Mouse (Mus musculus) spleen, adult 12 weeks (tissue): Measurements from ENCODE around the gene Vrk2.

Experiments used
- DNase-seq: peaks from one replicate; pipeline ENCODE4 v3.0.0; 2022; ENCODE audit warnings: low spot score

Vrk2 gene

DNA sequence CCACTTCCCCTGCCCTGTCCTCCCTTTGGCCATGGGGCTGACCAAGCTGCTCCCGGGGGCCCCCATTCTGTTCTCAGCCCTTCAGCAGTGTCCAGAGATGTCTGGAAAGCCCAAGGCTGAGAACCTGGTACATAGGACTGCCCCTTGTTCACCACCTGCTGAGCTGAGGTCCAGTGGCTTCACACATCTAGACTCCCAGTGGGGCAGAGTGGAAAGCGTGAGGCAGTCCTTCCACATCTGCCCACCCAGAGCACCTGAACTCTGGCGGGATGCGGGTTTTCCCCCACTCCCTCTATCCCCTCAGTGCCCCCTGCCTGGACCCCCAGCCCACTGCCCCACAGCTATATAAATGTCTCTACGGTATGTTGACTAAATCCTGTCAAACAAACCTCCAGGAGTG, 56.0 kb downstream of the Vrk2 start:
- DNase-seq = no peak

DNA sequence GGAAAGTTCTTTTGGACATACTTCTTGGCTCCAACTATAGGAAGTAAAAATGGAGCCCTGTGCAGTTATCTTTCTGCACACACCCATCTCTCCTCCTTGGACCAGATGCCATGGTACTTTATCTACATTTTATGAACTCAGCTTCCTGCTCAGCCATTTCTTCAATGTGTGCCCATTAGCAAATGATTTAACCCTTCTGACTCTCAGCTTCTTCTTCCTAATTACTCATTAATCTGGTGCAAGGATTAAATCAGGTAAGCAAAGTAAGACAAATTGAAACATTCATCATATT, 60.0 kb downstream of the Vrk2 start:
- no peak for DNase-seq

DNA sequence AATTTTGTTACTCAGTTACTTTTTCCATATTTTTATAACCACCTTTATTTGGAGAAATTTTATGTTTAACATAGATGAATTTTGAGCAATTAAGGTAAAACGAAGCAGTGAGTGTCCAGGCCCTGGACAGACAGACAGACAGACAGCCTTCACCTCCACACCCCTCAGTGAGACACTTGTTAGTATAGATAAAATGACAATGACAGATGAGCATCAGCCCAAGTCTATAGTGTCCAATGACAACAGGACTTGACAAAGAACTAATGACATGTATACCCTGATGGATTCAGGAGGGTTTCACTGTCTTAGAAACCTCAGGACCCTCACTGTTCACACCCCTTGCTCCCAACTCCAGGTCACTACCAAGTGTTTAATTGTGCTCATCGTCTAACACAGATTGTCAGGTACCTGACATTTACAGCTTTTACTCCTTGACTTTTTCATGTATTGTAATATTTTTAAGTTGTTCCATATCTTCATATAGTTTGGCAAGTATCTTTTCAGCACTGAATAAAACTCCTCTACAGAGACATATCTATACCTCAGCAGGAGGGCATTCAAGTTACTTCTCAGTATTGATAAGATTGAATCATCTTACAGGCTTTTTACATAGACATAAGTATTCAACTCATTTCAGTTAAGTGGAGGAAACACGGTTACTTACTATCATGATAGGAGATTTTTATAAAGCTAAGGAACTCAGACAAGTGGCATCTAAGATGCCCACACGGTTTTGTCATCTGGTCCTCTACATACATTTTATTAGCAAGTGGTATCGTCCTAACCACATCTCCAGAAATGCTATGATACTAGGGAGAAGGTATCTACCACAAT, 60.6 kb downstream of the Vrk2 start:
- DNase-seq = no peak

DNA sequence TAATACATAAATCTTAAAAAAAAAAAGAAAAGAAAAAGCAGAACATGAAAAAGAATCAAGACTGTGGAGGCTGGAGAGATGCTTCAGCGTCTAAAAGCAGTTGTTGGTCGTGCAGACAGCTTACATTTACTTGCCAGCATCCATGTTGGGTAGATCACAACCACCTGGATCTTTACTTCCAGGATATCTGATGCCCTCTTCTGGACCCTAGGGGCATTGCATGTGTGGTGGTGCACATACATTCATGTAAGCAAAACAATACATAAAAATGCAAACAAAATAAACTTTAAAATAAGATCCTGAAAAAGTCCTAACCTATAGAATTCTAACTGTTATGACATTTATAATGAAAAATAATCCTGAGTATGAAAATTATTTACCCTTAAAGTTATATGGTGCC, 66.9 kb downstream of the Vrk2 start:
- no peak for DNase-seq

DNA sequence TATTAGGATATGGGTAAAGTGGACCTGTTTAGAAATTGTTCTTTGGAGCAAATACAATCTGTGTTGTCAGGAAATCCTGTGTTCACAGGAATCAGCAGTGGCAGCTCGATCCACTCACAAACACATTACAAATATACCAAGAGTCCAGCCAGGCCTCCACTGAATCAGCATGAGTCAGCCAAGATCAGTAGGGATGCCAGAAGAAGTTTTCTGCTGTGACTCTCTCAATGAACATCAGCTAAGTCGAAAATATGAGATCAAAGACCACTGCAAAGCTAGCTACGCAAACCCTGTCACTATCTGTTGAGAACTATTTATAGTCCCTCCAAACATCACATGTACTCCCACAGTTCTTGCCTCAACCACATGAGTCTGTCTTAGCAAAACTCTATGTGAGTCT, 74.8 kb downstream of the Vrk2 start:
- no peak for DNase-seq

DNA sequence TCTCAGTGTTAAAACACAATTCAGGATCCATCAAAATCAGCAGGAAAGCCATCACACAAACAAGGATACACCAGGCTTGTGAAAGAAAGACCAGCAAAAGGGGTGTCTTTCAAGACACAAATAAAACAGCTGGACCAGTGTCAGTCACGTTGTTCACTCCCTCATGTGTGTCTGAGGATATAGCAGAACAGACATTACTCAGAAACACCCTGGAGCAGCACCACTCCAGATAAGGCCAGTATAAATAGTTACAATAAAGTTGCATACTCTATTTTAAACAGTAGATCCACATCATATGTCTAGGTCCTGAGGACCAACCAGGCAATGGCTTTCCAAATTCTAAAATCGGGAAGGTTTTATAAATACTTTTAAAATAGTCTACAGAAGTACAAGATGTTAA, 77.7 kb downstream of the Vrk2 start:
- no peak for DNase-seq

DNA sequence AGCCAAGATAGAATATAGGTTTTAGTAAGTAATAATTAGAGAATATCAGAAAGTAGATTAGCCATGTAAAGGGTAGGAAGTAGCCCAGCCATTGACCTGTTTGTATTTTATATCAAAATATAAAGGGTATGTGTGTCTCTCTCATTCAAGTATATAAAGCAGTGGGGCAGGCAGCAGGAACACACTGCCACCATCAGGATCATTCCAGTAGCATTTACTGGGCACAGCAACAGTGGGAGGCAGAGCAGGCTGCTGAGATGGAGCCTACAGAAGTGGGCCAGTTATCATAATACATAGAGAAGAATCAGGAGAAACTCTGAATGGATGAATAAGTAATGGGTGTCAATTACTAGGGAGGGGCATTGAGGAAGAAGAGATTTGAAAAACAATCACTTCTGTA, 80.1 kb downstream of the Vrk2 start:
- DNase-seq = no peak

DNA sequence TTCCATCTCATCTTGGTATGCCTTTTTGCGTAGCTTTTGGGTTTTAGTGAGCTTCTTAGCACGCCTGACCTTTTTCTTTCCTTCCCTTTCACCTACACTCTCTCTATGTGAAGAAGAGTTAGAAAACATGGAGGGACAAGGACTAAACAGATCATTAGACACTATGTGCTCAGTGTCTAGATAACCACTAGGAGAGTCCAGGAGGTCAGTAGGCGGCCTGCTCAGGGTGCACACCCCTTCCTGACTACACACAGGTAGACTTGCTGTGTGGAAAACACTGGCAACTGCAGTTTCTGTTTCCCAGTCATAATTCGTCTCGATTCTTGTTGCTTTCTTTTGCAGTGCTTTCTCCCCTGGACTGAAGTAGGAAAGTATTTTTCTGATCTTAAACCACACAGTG, 97.8 kb downstream of the Vrk2 start:
- no peak for DNase-seq

DNA sequence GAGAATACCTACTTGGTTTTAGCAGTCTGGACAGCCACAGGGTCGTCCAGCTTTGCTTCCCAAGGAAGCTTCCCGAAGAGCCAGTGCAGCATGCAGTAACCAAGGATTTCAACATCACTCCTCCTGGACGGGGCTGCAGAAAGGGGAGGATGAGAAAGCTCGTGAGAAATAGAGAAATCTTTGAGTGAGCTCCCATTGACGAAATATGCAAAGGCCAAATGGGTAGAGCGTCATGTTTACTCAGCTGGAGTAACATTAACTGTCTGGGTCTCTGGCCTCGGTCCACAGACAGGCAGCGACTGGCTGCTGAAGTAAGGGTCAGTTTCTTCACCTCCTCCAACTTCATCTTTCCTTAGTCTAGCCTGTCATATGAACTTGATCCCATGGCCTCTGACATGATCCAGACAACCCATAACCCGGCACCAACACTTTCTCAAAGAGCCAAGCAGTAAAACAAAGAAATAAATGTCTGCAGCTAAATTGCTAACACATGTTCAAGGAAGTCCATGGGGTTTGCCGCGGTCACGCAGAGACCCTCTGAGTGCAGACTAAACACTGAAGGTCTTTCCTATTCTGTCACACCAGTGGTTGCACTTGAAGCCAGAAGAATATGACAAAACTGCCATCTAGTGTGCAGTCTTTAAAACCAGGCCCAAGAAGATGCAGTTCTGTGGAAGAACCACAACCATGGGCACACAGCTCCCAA, 103.9 kb downstream of the Vrk2 start:
- no peak for DNase-seq

DNA sequence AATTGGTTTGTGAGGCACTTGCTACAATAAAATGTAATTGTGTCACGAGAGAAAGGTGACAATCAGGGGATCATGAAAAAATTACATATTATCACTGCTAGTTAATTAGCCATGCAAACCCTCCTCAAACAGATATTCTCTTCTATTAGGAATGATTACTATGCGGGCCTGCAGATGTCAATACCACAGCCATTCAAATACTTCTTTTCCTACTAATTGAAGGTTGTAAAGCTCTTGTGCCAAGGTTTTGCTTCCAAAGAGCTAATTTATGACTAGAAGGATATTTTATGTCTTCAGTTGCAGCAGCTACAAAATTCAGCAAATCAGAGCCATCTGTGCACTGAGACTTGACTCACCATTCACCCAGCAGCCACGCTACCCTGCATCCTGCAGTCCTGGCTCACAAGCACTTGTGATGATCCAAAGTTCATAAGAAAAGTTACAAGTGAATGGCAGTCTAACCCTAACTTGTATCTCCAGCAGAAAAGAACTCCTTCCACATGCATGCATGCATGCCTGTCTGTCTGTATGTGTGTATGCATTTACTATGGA, 112.0 kb downstream of the Vrk2 start:
- no peak for DNase-seq

DNA sequence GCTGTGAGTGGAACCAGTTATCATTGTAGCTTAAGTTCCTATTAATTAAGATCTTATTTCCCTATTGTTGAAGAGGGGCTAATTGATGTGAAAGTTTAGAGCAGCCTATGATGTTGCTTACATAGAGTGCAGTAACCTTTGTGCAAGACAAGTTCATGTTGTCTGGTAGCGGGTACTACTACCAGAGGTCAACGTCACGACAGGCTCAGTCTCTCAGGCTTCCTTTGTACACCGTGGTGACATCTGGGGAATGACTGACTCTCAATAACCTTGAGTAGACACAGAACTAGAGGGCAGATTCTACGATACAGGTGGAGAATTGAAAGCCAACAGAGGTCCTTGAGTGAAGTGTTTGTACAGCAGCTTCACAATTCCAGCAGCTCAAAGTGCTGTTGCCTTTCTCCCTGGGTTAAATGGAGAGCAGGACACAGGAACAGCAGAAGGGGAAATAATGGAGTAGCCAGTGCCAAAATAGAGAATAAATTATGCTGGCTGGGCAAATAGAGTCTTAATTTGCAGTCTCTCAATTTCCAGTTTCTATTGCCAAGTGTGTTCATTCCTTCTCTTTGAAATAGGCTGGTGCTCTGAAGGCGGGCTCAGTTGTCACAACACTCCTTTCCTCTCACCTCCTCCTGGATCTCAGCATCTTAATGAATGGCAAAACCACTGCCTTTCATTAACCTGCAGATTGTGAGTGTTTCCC, 116.6 kb downstream of the Vrk2 start:
- no peak for DNase-seq

DNA sequence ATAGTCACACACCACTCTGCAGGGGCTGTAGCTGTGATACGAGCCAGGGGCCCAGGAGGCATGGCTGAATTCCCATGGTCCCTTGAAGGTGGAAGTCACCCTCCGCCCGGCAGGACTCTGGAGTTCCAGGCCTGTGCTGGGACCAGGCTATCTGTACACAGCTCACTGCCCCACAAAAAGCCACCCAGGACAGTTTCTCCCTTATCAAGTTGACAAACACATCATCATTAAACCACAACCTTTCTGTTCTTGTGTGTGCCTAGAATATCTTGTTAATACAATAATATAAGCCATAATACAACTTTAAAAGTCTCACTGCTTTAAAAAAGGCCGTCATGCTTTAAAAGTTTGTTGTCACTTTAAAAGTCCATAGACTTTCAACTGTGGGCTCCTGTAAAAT, 139.7 kb downstream of the Vrk2 start:
- DNase-seq = no peak

DNA sequence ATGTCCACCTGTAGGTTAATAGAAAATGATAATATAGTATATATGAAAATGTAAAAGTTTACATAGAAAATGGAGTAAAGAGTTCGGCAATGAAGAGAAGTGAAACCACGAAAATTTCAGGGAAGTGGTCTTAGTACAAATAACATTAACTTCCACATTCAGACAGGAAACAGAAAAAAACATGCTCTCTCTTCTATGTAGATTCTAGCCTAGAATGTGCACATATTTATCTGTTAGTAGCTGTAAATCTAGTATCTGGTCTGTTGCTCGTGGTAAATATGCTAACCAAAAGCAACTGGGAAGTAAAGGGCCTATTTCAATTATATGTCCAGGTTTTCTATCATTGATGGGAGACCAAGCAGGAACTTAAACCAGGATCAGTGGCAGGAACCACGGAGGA, 141.1 kb downstream of the Vrk2 start:
- DNase-seq = no peak

DNA sequence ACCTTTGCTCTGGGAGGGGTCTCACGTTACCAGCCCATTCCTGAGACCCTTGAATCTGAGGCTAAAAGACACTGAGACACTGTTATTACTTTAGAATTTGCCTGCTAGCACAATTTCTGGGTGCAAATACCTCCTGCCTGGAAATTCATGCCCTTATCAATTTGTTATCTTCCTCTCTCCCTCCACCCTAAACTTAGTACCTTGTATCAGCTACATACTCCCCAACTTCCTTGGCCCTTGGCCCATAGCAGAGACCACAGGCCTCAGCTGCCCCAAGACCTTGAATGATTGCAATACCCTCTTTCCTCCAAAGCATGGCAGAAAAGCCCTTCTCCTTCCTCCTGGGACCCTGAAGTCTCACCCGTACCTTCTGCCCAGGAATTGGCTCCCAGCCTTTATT, 142.6 kb downstream of the Vrk2 start:
- no peak for DNase-seq

DNA sequence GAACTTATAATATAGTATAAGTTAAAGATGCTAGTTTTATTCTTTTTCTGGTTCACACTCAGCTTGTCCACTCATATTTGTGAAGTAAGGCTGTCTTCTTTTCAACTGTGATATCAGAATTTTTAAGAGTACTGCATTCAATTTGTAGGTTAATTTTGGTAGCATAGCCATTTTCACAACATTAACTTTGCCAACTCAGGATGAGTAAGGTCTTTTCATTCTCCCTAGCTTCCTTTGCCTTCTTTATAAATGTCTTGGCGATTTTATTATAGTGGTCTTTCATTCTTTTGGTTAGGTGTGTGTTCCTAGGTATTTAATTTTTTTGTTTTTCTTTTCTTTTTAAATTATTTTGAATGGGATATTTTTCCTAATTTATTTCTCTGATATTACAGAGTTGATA, 143.2 kb downstream of the Vrk2 start:
- DNase-seq = no peak

DNA sequence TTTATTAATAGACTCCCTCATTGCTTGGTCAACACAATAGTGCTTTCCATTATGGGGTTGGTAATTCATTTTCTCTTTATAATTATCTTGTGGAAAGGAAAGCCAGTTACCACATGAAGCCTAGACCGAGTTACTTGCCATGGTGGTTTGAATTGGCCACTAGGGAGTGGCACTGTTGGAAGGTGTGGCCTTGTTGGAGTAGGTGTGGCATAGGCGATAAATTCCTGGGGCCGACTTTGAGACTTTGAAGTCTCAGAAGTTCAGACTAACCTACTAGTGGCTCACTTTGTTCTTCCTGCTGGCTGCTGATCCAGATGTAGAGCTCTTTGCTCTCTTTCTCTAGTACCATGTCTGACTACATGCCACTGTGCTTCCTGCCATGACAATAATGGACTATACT, 144.0 kb downstream of the Vrk2 start:
- no peak for DNase-seq

DNA sequence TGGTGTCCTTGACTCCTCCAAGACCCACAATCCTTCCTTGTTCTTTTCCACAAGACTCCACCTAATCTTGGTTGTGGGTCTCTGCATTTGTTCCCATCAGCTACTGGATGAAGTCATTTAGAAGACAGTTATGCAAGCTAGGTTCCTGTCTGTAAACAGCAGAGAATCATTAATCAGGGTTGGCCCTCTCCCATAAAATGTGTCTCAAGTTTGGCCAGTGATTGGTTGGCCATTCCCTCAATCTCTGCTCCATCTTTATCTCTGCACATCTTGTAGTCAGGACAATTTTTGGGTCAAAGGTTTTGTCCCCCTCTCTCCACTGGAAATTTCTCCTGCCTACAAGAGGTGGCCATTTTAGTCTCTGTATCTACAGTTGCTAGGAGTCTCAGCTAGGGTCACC, 149.4 kb downstream of the Vrk2 start:
- no peak for DNase-seq

DNA sequence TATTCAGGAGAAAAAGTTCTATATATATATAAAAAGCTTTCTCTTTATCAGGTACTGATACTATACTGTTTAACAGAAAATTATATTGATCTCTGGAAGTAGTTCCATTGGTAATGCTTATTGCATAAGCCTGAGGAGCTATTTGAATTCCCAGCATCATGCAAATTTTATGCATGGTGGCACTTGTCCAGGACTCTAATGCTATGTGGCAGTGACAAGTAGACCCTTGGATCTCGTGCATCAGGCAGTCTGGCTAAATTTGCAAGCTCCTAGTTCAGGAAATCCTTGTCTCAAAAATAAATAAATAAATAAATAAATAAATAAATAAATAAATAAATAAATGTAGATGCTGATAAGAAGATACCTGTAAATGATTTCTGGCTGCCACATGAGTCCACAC, 152.7 kb downstream of the Vrk2 start:
- DNase-seq = no peak

DNA sequence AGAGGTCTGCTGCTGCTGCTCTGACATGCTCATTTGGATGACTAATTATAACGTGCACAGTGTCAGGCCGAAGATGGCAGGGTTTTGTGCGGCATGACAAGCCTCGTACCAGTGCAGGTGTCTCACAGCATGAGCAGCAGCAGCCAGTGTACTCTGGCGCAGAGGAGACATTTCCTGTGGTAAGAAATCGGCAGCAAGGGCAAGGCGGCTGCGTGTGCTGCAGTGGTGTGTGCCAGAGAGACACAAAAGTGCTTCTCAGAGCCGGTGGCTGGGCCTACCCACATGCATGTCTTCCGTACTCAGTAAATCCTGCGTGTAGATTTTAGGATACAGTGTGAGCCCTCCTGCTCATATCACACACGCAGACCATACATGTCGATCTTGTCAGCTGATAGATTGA, 156.0 kb downstream of the Vrk2 start:
- DNase-seq = no peak

DNA sequence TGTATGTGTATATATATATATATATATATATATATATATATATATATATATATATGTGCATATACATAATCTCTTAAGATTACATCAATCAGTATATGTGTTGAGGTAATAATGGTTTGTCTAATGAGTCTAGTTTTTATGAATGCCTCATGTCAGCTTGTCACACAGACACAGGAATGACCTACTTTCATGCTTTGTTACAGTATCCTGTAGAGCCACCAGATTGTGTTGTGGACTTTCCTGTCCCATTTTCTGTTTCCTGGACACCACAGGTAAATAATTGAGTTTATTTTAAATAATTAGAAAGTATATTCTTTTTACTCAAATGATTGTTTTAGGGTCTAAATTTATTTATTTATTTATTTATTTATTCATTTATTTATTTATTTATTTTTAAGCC, 159.6 kb downstream of the Vrk2 start:
- DNase-seq = no peak

DNA sequence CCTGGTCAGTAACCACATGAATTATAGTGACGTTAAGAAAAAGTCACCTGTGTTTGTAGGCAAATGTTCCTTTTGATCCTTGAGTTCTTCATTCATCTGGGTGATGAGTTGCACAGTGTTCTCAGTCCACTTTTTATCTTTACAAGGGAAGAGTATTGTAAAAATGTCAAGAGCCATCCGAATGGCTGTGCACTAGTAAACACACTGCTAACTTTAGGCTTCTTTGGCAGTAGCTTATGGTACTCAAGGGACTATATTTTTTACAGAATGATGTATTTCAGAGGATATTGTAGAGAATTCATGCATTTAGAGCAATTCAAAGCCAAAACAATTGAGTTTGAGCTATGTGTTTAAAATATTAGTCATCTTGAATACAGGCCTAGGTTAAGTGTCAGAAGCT, 172.3 kb downstream of the Vrk2 start:
- DNase-seq = no peak
